Mouse (Mus musculus) forebrain, embryonic 11.5 days (tissue): ENCODE results near the gene Herpud1. TPM values are rescaled to one million over a fixed set of nuclear protein-coding genes. Genes with fewer than 3 reads are reported as not detected.

Source experiments
- ATAC-seq: fragments of 200-750 bp; cut with Nextera tagmentation; replicated peaks from 2 replicates; pipeline ENCODE4 v1.8.0; 2017; ENCODE audit warnings: moderate TSS enrichment; ENCODE audit not compliant: low FRiP score
- DNase-seq: peaks from one replicate; pipeline ENCODE4 v3.0.0-alpha.2; 2017; ENCODE audit warnings: low spot score
- H3K27ac ChIP-seq: fragments of 300-500 bp; sonication (generic); 2 replicates; pipeline ENCODE4 v1.5.1; 2014; ENCODE audit warnings: low read depth, low read length
- H3K27me3 ChIP-seq: fragments of 300-500 bp; sonication (generic); 2 replicates; pipeline ENCODE4 v1.6.1; 2014; ENCODE audit warnings: mild to moderate bottlenecking, low read length, mixed read lengths; ENCODE audit not compliant: control insufficient read depth, insufficient read depth
- H3K36me3 ChIP-seq: fragments of 300-500 bp; sonication (generic); 2 replicates; pipeline ENCODE4 v1.6.1; 2014; ENCODE audit warnings: mild to moderate bottlenecking, low read length, moderate library complexity, mixed read lengths; ENCODE audit not compliant: control insufficient read depth, insufficient read depth
- H3K4me1 ChIP-seq: fragments of 300-500 bp; sonication (generic); replicated peaks from 2 replicates; pipeline ENCODE4 v1.6.1; 2014; ENCODE audit warnings: low read length, mixed read lengths; ENCODE audit not compliant: control insufficient read depth, insufficient read depth
- H3K4me2 ChIP-seq: fragments of 300-500 bp; sonication (generic); 2 replicates; pipeline ENCODE4 v1.6.1; 2014; ENCODE audit warnings: low read depth, mild to moderate bottlenecking, low read length, moderate library complexity, mixed read lengths; ENCODE audit not compliant: severe bottlenecking
- H3K4me3 ChIP-seq: fragments of 300-500 bp; sonication (generic); 2 replicates; pipeline ENCODE4 v1.5.1; 2014; ENCODE audit warnings: low read depth, low read length
- H3K9ac ChIP-seq: fragments of 300-500 bp; sonication (generic); 2 replicates; pipeline ENCODE4 v1.6.1; 2014; ENCODE audit warnings: low read length
- H3K9me3 ChIP-seq: fragments of 300-500 bp; sonication (generic); 2 replicates; pipeline ENCODE4 v1.6.1; 2016; ENCODE audit warnings: low read length, mixed read lengths; ENCODE audit not compliant: control insufficient read depth
- WGBS: fragments of 180-500 bp; shearing (Covaris S2); extraction: QIAGEN DNeasy Blood & Tissue Kit; methylation state at CpG from one replicate; pipeline ENCODE4 v1.1.7; 2014; 5-methylcytosine and 5-hydroxymethylcytosine counted together
- polyA plus RNA-seq: library from polyadenylated mRNA; unstranded; fragments of >200 nt; fragmentation: Nextera tagmentation; extraction: Ambion mirVana; gene quantifications from 2 replicates; pipeline ENCODE4 v1.2.1, GENCODE M21; 2014

Gene Herpud1
- 52.6 and 56.9 TPM in 2 replicates for polyA plus RNA-seq

DNA sequence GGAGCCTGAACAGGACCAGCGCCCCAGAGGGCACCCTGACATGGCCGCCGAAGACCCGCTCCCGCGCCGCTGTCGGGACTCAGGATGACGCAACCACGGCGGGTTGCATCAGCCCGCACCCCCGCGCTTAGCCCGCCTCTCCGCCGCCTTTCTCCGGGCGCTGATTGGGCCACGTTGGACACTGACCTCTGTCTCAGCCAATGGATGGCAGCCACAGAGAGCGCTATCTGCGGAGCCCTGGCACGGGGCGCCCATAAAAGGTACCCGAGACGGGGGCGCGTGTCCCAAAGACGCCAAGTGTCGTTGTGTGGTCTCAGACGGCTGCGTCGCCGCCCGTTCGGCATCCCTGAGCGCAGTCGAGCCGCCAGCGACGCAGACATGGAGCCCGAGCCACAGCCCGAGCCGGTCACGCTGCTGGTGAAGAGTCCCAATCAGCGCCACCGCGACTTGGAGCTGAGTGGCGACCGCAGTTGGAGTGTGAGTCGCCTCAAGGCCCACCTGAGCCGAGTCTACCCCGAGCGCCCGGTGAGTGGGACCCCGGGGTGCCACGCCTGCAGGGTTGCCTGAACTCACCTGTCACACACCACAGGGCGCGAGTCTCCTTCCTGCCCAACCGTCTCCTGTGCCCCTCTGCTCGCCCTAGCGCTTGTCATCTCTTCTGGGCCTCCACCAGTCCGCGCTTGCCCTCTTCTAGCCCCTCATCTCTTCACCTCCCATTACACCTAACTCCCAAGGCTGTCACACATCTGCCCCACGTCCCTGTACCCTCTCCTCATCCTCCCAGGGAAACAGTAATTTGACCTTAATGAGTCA is at the start of gene Herpud1:
Gene Herpud1 (plus strand): TSS at position 225 of the 813 bp plus-strand sequence.
- Histone ChIP-seq H3K4me3 (peak within 1 kb of the TSS; percentile 84), H3K27ac (peak within 1 kb of the TSS; percentile 66), H3K4me2 (peak within 1 kb of the TSS; percentile 89), H3K4me1 (peaks cover 6% of the 10 kb centered on the region), H3K9ac (peak within 1 kb of the TSS; percentile 94), H3K9me3 (no peaks in the 10 kb centered on the region), H3K27me3 (no peaks in the 10 kb centered on the region), H3K36me3 (peaks cover 5% of the 10 kb centered on the region; the same call in 1 of the 2 replicates)
- peak; percentile 98 for DNase-seq
- under 1% methylated on average over 65 of the region's 65 CpGs for WGBS
- peak; percentile 99 for ATAC-seq

DNA sequence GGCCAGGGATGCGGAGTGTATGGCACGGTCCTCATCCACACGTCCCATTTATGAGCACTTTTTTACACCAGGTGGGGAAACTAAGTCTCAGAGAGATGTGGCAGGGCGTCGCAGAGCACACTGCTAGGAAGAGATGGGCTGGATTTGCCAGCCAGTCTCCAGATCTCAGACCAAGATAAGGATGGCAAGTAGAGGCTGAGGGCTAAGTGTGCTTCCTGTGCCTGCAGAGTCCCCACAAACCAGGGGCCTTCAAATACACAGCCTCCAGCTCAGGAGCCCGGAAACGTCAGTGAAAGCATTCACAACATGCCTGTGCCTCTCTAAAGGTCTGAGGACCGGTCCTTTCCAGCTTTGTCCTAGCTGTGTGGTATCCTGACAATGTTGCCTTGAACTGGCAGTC is 48.7 kb upstream of the Herpud1 start:
- no peaks in the 10 kb centered on the region for H3K4me1 ChIP-seq
- H3K27ac ChIP-seq, result no peak overlapping the region
- DNase-seq (no peak), ATAC-seq (no peak)
- H3K36me3 ChIP-seq, result no peaks in the 10 kb centered on the region
- no peaks in the 10 kb centered on the region for H3K9me3 ChIP-seq
- no peak overlapping the region for H3K9ac ChIP-seq
- H3K4me3 ChIP-seq, result no peak overlapping the region
- H3K4me2 ChIP-seq, result no peak overlapping the region
- 87% methylated on average over 8 of the region's 8 CpGs for WGBS
- H3K27me3 ChIP-seq, result no peaks in the 10 kb centered on the region

DNA sequence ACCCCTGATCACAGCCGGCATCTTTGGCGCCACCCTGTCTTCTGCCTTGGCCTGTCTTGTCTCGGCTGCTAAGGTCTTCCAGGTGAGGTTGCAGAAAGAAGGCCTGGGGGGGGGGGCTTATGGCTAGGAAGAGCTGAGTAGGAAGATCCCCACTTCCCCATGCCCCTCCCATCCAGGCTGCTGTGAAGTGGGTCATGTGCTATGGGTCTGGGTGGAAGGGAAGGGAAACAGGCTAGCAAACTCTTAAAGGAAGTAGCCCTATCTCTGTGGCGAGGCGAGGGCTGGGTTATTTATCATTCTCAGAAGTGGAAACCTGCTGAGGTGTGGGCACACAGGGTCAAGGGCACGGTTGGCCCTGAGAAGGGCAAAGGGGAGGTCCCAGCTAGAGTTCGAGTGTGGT is 45.4 kb upstream of the Herpud1 start:
- Histone ChIP-seq H3K27me3 (no peaks in the 10 kb centered on the region), H3K36me3 (no peaks in the 10 kb centered on the region)

DNA sequence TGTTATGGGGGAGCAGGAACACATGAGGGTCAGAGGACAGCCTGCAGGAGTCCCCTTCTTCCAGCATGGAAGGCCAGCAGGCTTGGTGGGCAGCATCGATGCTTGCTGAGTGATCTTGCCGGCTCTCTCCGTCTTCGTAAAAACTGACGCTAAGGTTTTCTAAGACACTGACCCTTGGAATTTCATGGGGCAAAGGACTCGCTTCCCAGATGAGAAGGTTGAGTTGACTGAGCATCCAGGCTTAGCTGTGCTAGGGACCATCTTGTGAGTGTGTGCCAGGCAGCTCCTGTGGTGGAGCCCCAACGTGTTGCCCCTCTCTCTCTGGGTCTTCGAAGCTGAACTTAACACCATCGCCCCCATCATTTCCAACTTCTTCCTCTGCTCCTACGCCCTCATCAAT is 43.5 kb upstream of the Herpud1 start:
- no peaks in the 10 kb centered on the region for H3K36me3 ChIP-seq
- no peaks in the 10 kb centered on the region for H3K9me3 ChIP-seq
- H3K4me2 ChIP-seq, result no peak overlapping the region
- no peak overlapping the region for H3K27ac ChIP-seq
- no peak overlapping the region for H3K4me3 ChIP-seq
- DNase-seq (no peak), ATAC-seq (no peak)
- 91% methylated on average over 10 of the region's 10 CpGs for WGBS
- no peaks in the 10 kb centered on the region for H3K4me1 ChIP-seq
- H3K9ac ChIP-seq, result no peak overlapping the region
- no peaks in the 10 kb centered on the region for H3K27me3 ChIP-seq

More for the DNA sequence above, 45.4 kb upstream of the Herpud1 start:
- H3K9ac ChIP-seq, result no peak overlapping the region
- no peak overlapping the region for H3K4me3 ChIP-seq
- H3K4me2 ChIP-seq, result no peak overlapping the region
- DNase-seq (no peak), ATAC-seq (no peak)
- WGBS, result 87% methylated on average over 7 of the region's 7 CpGs
- H3K27ac ChIP-seq, result no peak overlapping the region
- H3K9me3 ChIP-seq, result no peaks in the 10 kb centered on the region
- no peaks in the 10 kb centered on the region for H3K4me1 ChIP-seq

DNA sequence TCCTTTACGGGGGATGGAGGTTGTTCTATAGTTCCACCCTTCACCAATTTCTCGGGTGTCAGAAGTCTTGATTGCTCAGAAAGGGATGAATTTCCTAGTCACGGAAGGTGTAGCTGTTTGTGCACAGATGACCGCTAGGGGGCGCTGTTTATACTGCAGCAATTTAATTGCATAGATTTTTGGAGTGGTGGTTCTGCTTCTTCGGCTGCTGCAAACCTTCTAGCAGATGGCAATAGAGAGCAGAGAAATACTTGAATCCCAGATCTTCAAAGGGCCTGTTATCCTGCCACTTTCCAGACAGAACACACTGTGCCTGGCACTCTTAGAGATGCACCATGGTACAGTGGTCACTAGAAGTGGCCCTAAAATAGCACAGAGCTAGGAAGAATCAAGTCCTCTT is 42.9 kb upstream of the Herpud1 start:
- no peaks in the 10 kb centered on the region for H3K4me1 ChIP-seq
- DNase-seq (peak; percentile 83), ATAC-seq (no peak)
- no peak overlapping the region for H3K4me3 ChIP-seq
- H3K27ac ChIP-seq, result no peak overlapping the region
- H3K9me3 ChIP-seq, result no peaks in the 10 kb centered on the region
- no peaks in the 10 kb centered on the region for H3K27me3 ChIP-seq
- no peak overlapping the region for H3K4me2 ChIP-seq
- H3K9ac ChIP-seq, result no peak overlapping the region
- 20% methylated on average over 6 of the region's 6 CpGs for WGBS
- H3K36me3 ChIP-seq, result no peaks in the 10 kb centered on the region

DNA sequence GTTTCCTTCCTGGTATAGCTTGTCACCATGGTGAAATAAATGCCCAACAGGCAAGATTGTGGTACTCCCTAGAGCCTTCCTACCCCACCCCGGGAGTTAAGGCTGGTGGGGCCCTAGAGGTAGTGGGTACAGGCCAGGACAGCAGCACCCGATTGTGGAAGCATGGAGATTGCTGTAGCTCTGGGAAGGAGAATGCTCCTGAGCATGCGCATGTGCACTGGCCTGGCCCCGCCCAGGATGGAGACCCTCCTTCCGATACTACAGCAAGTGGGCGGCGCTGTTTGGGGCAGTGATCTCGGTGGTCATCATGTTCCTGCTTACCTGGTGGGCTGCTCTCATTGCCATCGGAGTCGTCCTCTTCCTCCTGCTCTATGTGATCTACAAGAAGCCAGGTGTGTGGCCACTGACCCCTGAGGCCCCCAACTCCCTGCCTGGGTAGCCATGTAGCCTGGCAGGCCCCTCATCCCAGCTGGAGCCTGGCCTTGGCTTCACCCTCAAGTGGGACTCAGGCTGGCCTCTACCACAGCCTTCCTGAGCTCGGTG is 42.4 kb upstream of the Herpud1 start:
- no peak for DNase-seq
- H3K4me1 ChIP-seq, result no peaks in the 10 kb centered on the region
- no peaks in the 10 kb centered on the region for H3K36me3 ChIP-seq
- H3K4me3 ChIP-seq, result no peak overlapping the region
- no peak overlapping the region for H3K27ac ChIP-seq
- no peaks in the 10 kb centered on the region for H3K27me3 ChIP-seq
- ATAC-seq, result no peak
- no peak overlapping the region for H3K4me2 ChIP-seq
- no peaks in the 10 kb centered on the region for H3K9me3 ChIP-seq
- 90% methylated on average over 11 of the region's 11 CpGs for WGBS
- H3K9ac ChIP-seq, result no peak overlapping the region

DNA sequence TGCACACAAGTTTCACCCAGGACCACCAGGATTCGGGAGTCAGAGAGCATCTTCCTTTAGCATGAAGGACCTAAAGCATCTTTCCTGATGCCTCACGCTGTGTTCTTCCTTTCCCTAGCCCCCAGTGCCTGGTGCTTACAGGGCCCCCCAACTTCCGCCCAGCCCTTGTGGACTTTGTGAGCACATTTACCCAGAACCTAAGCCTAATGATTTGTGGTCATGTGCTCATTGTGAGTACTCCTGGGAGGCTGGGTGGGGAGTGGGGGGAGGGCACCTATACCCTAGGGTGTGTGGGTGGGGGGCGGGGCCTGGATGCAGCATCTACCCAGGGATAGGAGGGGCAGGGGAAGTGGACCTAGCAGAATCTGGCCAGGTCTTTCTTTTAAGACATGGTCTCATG is 40.6 kb upstream of the Herpud1 start:
- Histone ChIP-seq H3K4me3 (no peak overlapping the region), H3K4me1 (no peaks in the 10 kb centered on the region), H3K9me3 (no peaks in the 10 kb centered on the region), H3K4me2 (no peak overlapping the region), H3K36me3 (no peaks in the 10 kb centered on the region), H3K9ac (no peak overlapping the region), H3K27ac (no peak overlapping the region), H3K27me3 (no peaks in the 10 kb centered on the region)
- ATAC-seq (no peak), DNase-seq (no peak)
- WGBS, result 82% methylated on average over 4 of the region's 4 CpGs

DNA sequence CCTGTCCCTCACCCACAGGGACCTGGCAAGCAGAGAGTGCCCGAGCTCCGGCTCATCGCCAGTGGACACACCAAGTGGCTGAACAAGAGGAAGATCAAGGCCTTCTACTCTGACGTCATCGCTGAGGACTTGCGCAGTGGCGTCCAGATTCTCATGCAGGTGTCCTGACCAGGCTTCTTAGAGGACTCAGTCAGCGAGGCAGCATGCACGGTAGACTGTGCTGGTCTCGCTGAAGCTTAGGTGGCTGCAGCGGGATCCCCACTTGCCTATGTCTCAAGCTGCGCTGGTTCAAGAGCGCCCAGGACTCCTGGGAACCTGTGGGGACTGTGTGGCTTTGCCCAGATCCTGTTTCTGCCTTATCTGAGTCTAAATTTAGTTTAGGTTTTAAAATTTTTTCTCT is 40.0 kb upstream of the Herpud1 start:
- ATAC-seq, result no peak

DNA sequence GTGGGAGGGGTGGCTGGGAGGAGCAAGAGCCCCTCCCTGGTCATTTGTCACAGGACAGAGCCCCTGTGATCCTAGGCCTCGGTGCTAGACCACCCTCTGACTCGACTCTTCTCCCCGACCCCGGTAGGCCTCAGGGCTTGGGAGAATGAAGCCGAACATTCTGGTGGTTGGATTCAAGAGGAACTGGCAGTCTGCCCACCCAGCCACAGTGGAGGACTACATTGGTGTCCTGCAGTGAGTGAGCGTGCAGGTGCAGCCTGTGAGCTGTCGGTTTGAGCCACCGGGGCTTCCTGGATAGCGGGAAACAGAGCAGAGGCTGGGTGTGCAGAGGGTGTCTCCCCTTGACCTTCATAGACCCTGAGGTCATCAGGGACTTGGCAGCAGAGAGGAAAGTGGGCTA is 37.8 kb upstream of the Herpud1 start:
- no peak overlapping the region for H3K27ac ChIP-seq
- H3K4me1 ChIP-seq, result no peaks in the 10 kb centered on the region
- H3K4me3 ChIP-seq, result no peak overlapping the region
- DNase-seq (no peak), ATAC-seq (no peak)
- no peaks in the 10 kb centered on the region for H3K36me3 ChIP-seq
- 84% methylated on average over 9 of the region's 9 CpGs for WGBS
- no peak overlapping the region for H3K4me2 ChIP-seq
- H3K9me3 ChIP-seq, result no peaks in the 10 kb centered on the region
- H3K9ac ChIP-seq, result no peak overlapping the region
- no peaks in the 10 kb centered on the region for H3K27me3 ChIP-seq

More for the DNA sequence above, 40.0 kb upstream of the Herpud1 start:
- Histone ChIP-seq H3K4me2 (no peak overlapping the region), H3K36me3 (no peaks in the 10 kb centered on the region), H3K9ac (no peak overlapping the region), H3K4me1 (no peaks in the 10 kb centered on the region), H3K27ac (no peak overlapping the region), H3K9me3 (no peaks in the 10 kb centered on the region), H3K27me3 (no peaks in the 10 kb centered on the region), H3K4me3 (no peak overlapping the region)
- DNase-seq, result no peak
- 92% methylated on average over 13 of the region's 13 CpGs for WGBS
